Mouse (Mus musculus) bone marrow, adult 2 months (tissue): ENCODE data around the gene Vars.

Experiments
- CTCF ChIP-seq: fragments of 200-500 bp; IDR thresholded peaks from 2 replicates; pipeline ENCODE4 v1.5.1; 2011; ENCODE audit warnings: low read length, control low read depth; ENCODE audit not compliant: control insufficient read depth, insufficient read depth
- POLR2A ChIP-seq: fragments of 200-500 bp; IDR thresholded peaks from 2 replicates; pipeline ENCODE4 v1.6.1; 2011; ENCODE audit warnings: low read depth, mild to moderate bottlenecking, control low read depth, low read length, borderline replicate concordance; ENCODE audit not compliant: control insufficient read depth

DNA sequence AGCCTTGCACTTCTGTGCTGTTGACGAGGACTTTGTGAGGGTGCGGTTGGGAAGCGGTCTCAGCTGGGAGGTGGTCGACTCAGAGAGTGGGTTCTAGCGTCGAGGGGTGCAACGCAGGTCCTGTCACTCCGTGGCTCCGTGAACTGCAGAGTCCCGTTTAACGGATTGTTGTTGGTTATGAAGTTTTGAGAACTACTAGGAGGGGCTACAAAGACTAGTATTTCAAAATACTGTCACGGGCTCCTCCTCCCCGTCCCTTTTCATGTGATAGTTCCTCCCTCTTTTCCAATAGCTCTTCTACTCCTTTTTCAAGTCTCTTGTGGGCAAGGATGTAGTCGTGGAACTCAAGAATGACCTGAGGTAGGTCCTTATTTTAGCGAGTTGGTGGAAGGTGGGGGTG is 18.5 kb upstream of the Vars start:
- TF ChIP-seq CTCF (no peak), POLR2A (no peak)
